ENCODE assay signal across 8 mouse cellular contexts in genomic region chr4:148101801-148102527, GRCm38 (mm10). TPM values are rescaled to one million over a fixed set of nuclear protein-coding genes. Genes with fewer than 3 reads are reported as not detected.
DNase-seq lines count a peak whose midpoint lies in the region; ATAC-seq and TF ChIP-seq lines count a peak whose summit lies in the region.

No protein-coding gene starts in this region.

- H3K36me3 ChIP-seq in heart, embryonic 15.5 days: no peaks in the 10 kb centered on the region
- no peaks in the 10 kb centered on the region for H3K36me3 ChIP-seq in liver, embryonic 13.5 days
- no peaks in the 10 kb centered on the region for H3K36me3 ChIP-seq in myocyte (ENCODE audit: control insufficient read depth, insufficient read depth)

- H3K4me2 ChIP-seq in heart, embryonic 15.5 days: peak overlapping the region; percentile 82
- H3K4me2 ChIP-seq in liver, embryonic 13.5 days: peak overlapping the region; percentile 45
- no peak overlapping the region for H3K4me2 ChIP-seq in myocyte (ENCODE audit: low read depth)

- no peak overlapping the region for H3K4me3 ChIP-seq in bone marrow, adult 2 months (replicated peaks; ENCODE audit: control insufficient read depth, low read depth, low read length)
- H3K4me3 ChIP-seq in embryonic fibroblast, embryonic 13.5 days (ENCODE audit: insufficient read depth, low read length): no peak overlapping the region
- H3K4me3 ChIP-seq in heart, embryonic 15.5 days: peak overlapping the region; percentile 45
- no peak overlapping the region for H3K4me3 ChIP-seq in liver, embryonic 13.5 days (replicated peaks)
- H3K4me3 ChIP-seq in myocyte: no peak overlapping the region

- H3K27me3 ChIP-seq in heart, embryonic 15.5 days: 0 out of 2 replicates have a peak, but pooled peaks cover 3% of the 10 kb centered on the region
- H3K27me3 ChIP-seq in liver, embryonic 13.5 days: peaks cover 3% of the 10 kb centered on the region; the same call in 1 of the 2 replicates
- peaks cover 36% of the 10 kb centered on the region for H3K27me3 ChIP-seq in myocyte (ENCODE audit: control insufficient read depth, insufficient read depth, insufficient read length)

- no peak for TF ChIP-seq POLR2A in bone marrow, adult 2 months (IDR thresholded peaks at IDR 0.05; ENCODE audit: borderline replicate concordance, control insufficient read depth, low read depth, low read length)
- no peak for TF ChIP-seq POLR2A in embryonic fibroblast, embryonic 13.5 days (IDR thresholded peaks at IDR 0.05; ENCODE audit: low read depth, low read length)
- TF ChIP-seq POLR2A in myocyte (IDR thresholded peaks at IDR 0.05; ENCODE audit: insufficient read length, low read depth): no peak

- WGBS in bone marrow, adult 2 months: 18% methylated on average over 29 of the region's 29 CpGs
- WGBS in heart, embryonic 15.5 days: 16% methylated on average over 29 of the region's 29 CpGs
- 16% methylated on average over 29 of the region's 29 CpGs for WGBS in liver, embryonic 13.5 days (ENCODE audit: insufficient replicate concordance)

- H3K4me1 ChIP-seq in bone marrow, adult 2 months (ENCODE audit: control insufficient read depth, insufficient read depth, low read length): no peaks in the 10 kb centered on the region
- H3K4me1 ChIP-seq in embryonic fibroblast, embryonic 13.5 days (ENCODE audit: control insufficient read depth, insufficient read depth, low read length): no peaks in the 10 kb centered on the region
- peaks cover 12% of the 10 kb centered on the region for H3K4me1 ChIP-seq in heart, embryonic 15.5 days (replicated peaks)
- H3K4me1 ChIP-seq in liver, embryonic 13.5 days (replicated peaks): 0 out of 2 replicates have a peak, but pooled peaks cover 8% of the 10 kb centered on the region

- H3K79me2 ChIP-seq in myocyte (ENCODE audit: control insufficient read depth, insufficient read depth): no peaks in the 10 kb centered on the region

- TF ChIP-seq CTCF in bone marrow, adult 2 months (IDR thresholded peaks at IDR 0.05; ENCODE audit: control insufficient read depth, insufficient read depth, low read length): peak; percentile 21; the same call in 1 of the 2 replicates
- peak; percentile 37; the same call in 1 of the 2 replicates for TF ChIP-seq CTCF in embryonic fibroblast, embryonic 13.5 days (IDR thresholded peaks at IDR 0.05; ENCODE audit: borderline replicate concordance, insufficient read depth, low read length)

- H3ac ChIP-seq in myocyte (ENCODE audit: control insufficient read depth, insufficient read length): no peak overlapping the region

- peak; percentile 64 for ATAC-seq in heart, embryonic 15.5 days (replicated peaks; ENCODE audit: insufficient number of reproducible peaks, insufficient read depth, low FRiP score, low read depth)
- peak; percentile 60 for ATAC-seq in liver, embryonic 13.5 days (ENCODE audit: low read depth)

- H3K9ac ChIP-seq in heart, embryonic 15.5 days: peak overlapping the region; percentile 53; the same call in 1 of the 2 replicates
- H3K9ac ChIP-seq in liver, embryonic 13.5 days: no peak overlapping the region; the same call in 1 of the 2 replicates

- peak; percentile 32 for DNase-seq in CD4-positive helper T cell, adult 2 months (ENCODE audit: low read depth, low spot score)
- peak; percentile 63 for DNase-seq in kidney, postnatal 14 days
- no peak for DNase-seq in liver, embryonic 13.5 days
- DNase-seq in thymus, postnatal 0 days (ENCODE audit: low spot score): peak; percentile 83

- H3K27ac ChIP-seq in bone marrow, adult 2 months (ENCODE audit: control insufficient read depth, insufficient read depth, low read depth, low read length, poor library complexity): no peak overlapping the region
- no peak overlapping the region for H3K27ac ChIP-seq in embryonic fibroblast, embryonic 13.5 days (ENCODE audit: insufficient read depth, low read length)
- H3K27ac ChIP-seq in heart, embryonic 15.5 days: 0 out of 2 replicates have a peak overlapping the region, but pooled peaks have one; percentile 16
- H3K27ac ChIP-seq in liver, embryonic 13.5 days: no peak overlapping the region

- no peaks in the 10 kb centered on the region for H3K9me3 ChIP-seq in heart, embryonic 15.5 days (replicated peaks)
- H3K9me3 ChIP-seq in liver, embryonic 13.5 days (replicated peaks): no peaks in the 10 kb centered on the region

TF ChIP-seq in myocyte, 11 proteins besides CTCF, POLR2A, EP300 and RAD21:
- TF ChIP-seq MYOG (IDR thresholded peaks at IDR 0.05; ENCODE audit: control insufficient read depth in 1 of 3, insufficient read depth in 1 of 3, insufficient read length in 2 of 3, low read depth in 2 of 3) (peak in 2 of 3 experiments; percentile 22 to 70), MYOD1 (IDR thresholded peaks at IDR 0.05; ENCODE audit: control insufficient read depth in 1 of 3, insufficient read length in 2 of 3, low read depth in 2 of 3) (peak in 2 of 3 experiments; percentile 50 to 56), TCF3 (IDR thresholded peaks at IDR 0.05; ENCODE audit: insufficient read length, low read depth) (no peak)

RNA-seq across cellular contexts. Expression of gene Agtrap, which starts 14.1 kb away (rescaled TPM):
- 10.0 and 20.9 TPM in 2 replicates for polyA plus RNA-seq in bone marrow, adult 2 months (2011; ENCODE audit: insufficient read depth, insufficient read length, low replicate concordance, missing spikeins)
- polyA plus RNA-seq in embryonic fibroblast, embryonic 13.5 days (2011; ENCODE audit: insufficient read length, low read depth, missing spikeins): 13.7 and 17.2 TPM in 2 replicates
- polyA plus RNA-seq in heart, embryonic 15.5 days (2015; fragmentation: Nextera tagmentation; extraction: Ambion mirVana): 15.8 and 18.7 TPM in 2 replicates
- 11.2 and 11.7 TPM in 2 replicates for polyA plus RNA-seq in liver, embryonic 13.5 days (2015; fragmentation: Nextera tagmentation; extraction: Ambion mirVana)
- 10.9 TPM for polyA plus RNA-seq in myocyte (2012; fragmentation: generic; extraction: Trizol)
- 43.3 and 45.2 TPM in 2 replicates for polyA plus RNA-seq in thymus, postnatal 0 days (2015; fragmentation: Nextera tagmentation; extraction: Ambion mirVana)

RNA-seq across cellular contexts. Expression of gene Mad2l2, which starts 28.2 kb away (rescaled TPM):
- polyA plus RNA-seq in bone marrow, adult 2 months (2011; ENCODE audit: insufficient read depth, insufficient read length, low replicate concordance, missing spikeins): 7.4 and 13.9 TPM in 2 replicates
- 15.5 and 30.0 TPM in 2 replicates for polyA plus RNA-seq in embryonic fibroblast, embryonic 13.5 days (2011; ENCODE audit: insufficient read length, low read depth, missing spikeins)
- polyA plus RNA-seq in heart, embryonic 15.5 days (2015; fragmentation: Nextera tagmentation; extraction: Ambion mirVana): 30.9 and 35.4 TPM in 2 replicates
- polyA plus RNA-seq in liver, embryonic 13.5 days (2015; fragmentation: Nextera tagmentation; extraction: Ambion mirVana): 19.4 and 21.0 TPM in 2 replicates
- polyA plus RNA-seq in myocyte (2012; fragmentation: generic; extraction: Trizol): 31.0 TPM
- 42.1 and 46.1 TPM in 2 replicates for polyA plus RNA-seq in thymus, postnatal 0 days (2015; fragmentation: Nextera tagmentation; extraction: Ambion mirVana)

RNA-seq across cellular contexts. Expression of gene Draxin, which starts 28.5 kb away (rescaled TPM):
- polyA plus RNA-seq in bone marrow, adult 2 months (2011; ENCODE audit: insufficient read depth, insufficient read length, low replicate concordance, missing spikeins): 1.7 and 5.6 TPM in 2 replicates
- 0.12 and 0.23 TPM in 2 replicates for polyA plus RNA-seq in embryonic fibroblast, embryonic 13.5 days (2011; ENCODE audit: insufficient read length, low read depth, missing spikeins)
- polyA plus RNA-seq in heart, embryonic 15.5 days (2015; fragmentation: Nextera tagmentation; extraction: Ambion mirVana): 0.15 TPM in 1 of 2 replicates, not detected in the other
- polyA plus RNA-seq in liver, embryonic 13.5 days (2015; fragmentation: Nextera tagmentation; extraction: Ambion mirVana): 0.09 and 0.13 TPM in 2 replicates
- polyA plus RNA-seq in myocyte (2012; fragmentation: generic; extraction: Trizol): 0.04 TPM
- not detected in 2 replicates for polyA plus RNA-seq in thymus, postnatal 0 days (2015; fragmentation: Nextera tagmentation; extraction: Ambion mirVana)

RNA-seq across cellular contexts. Expression of gene Fbxo6, which starts 50.0 kb away (rescaled TPM):
- 3.4 and 11.2 TPM in 2 replicates for polyA plus RNA-seq in bone marrow, adult 2 months (2011; ENCODE audit: insufficient read depth, insufficient read length, low replicate concordance, missing spikeins)
- 23.2 and 30.3 TPM in 2 replicates for polyA plus RNA-seq in embryonic fibroblast, embryonic 13.5 days (2011; ENCODE audit: insufficient read length, low read depth, missing spikeins)
- 18.8 and 19.7 TPM in 2 replicates for polyA plus RNA-seq in heart, embryonic 15.5 days (2015; fragmentation: Nextera tagmentation; extraction: Ambion mirVana)
- 16.5 and 16.9 TPM in 2 replicates for polyA plus RNA-seq in liver, embryonic 13.5 days (2015; fragmentation: Nextera tagmentation; extraction: Ambion mirVana)
- 89.7 TPM for polyA plus RNA-seq in myocyte (2012; fragmentation: generic; extraction: Trizol)
- 36.2 and 37.7 TPM in 2 replicates for polyA plus RNA-seq in thymus, postnatal 0 days (2015; fragmentation: Nextera tagmentation; extraction: Ambion mirVana)

RNA-seq across cellular contexts. Expression of gene Fbxo44, which starts 58.3 kb away (rescaled TPM):
- polyA plus RNA-seq in bone marrow, adult 2 months (2011; ENCODE audit: insufficient read depth, insufficient read length, low replicate concordance, missing spikeins): 1.7 TPM in 1 of 2 replicates, not detected in the other
- 9.3 and 10.6 TPM in 2 replicates for polyA plus RNA-seq in embryonic fibroblast, embryonic 13.5 days (2011; ENCODE audit: insufficient read length, low read depth, missing spikeins)
- polyA plus RNA-seq in heart, embryonic 15.5 days (2015; fragmentation: Nextera tagmentation; extraction: Ambion mirVana): 26.5 and 27.0 TPM in 2 replicates
- polyA plus RNA-seq in liver, embryonic 13.5 days (2015; fragmentation: Nextera tagmentation; extraction: Ambion mirVana): 0.93 and 1.0 TPM in 2 replicates
- polyA plus RNA-seq in myocyte (2012; fragmentation: generic; extraction: Trizol): 3.1 TPM
- polyA plus RNA-seq in thymus, postnatal 0 days (2015; fragmentation: Nextera tagmentation; extraction: Ambion mirVana): 10.2 and 10.9 TPM in 2 replicates
